Mouse (Mus musculus): Measurements from ENCODE around the gene Gdf10.
A peak's percentile ranks its signal among the peaks of the same experiment; 100 is the strongest.

Gdf10 gene

GRCm38 (mm10) chr14:33923168-33924070 is at the start of gene Gdf10:
TSS of gene Gdf10 (plus strand) at chr14:33923587.
- DNase-seq = peak; percentile 66

- no peak for DNase-seq
These were observed 44.6 kb upstream of the Gdf10 start for GRCm38 (mm10) chr14:33878826-33879225.

GRCm38 (mm10) chr14:33880236-33880635 is 43.2 kb upstream of the Gdf10 start:
- DNase-seq = no peak

GRCm38 (mm10) chr14:33881471-33881870 is 41.9 kb upstream of the Gdf10 start:
- DNase-seq = no peak

- DNase-seq = no peak
These were observed 40.3 kb upstream of the Gdf10 start for GRCm38 (mm10) chr14:33883046-33883445.

GRCm38 (mm10) chr14:33885466-33885865 is 37.9 kb upstream of the Gdf10 start:
- DNase-seq = peak; percentile 54

GRCm38 (mm10) chr14:33888387-33889035 is 34.9 kb upstream of the Gdf10 start:
- DNase-seq = peak; percentile 62

- DNase-seq = no peak
These were observed 33.4 kb upstream of the Gdf10 start for GRCm38 (mm10) chr14:33889971-33890370.

- DNase-seq = no peak
These were observed 31.9 kb upstream of the Gdf10 start for GRCm38 (mm10) chr14:33891507-33891906.

GRCm38 (mm10) chr14:33895777-33896176 is 27.6 kb upstream of the Gdf10 start:
- no peak for DNase-seq

GRCm38 (mm10) chr14:33896628-33897300 is 26.6 kb upstream of the Gdf10 start:
- DNase-seq = peak; percentile 45

GRCm38 (mm10) chr14:33902783-33903182 is 20.6 kb upstream of the Gdf10 start:
- no peak for DNase-seq

GRCm38 (mm10) chr14:33903199-33903598 is 20.2 kb upstream of the Gdf10 start:
- DNase-seq = no peak

GRCm38 (mm10) chr14:33904851-33905250 is 18.5 kb upstream of the Gdf10 start:
- DNase-seq = no peak

- peak; percentile 84 for DNase-seq
These were observed 9.7 kb upstream of the Gdf10 start for GRCm38 (mm10) chr14:33913727-33914126.

- no peak for DNase-seq
These were observed 9.2 kb upstream of the Gdf10 start for GRCm38 (mm10) chr14:33914206-33914605.

- DNase-seq = no peak
These were observed 2.4 kb upstream of the Gdf10 start for GRCm38 (mm10) chr14:33920727-33921559.

- no peak for DNase-seq
These were observed 618 bp upstream of the Gdf10 start for GRCm38 (mm10) chr14:33922771-33923167.

GRCm38 (mm10) chr14:33931853-33932252 is 8.5 kb downstream of the Gdf10 start:
- DNase-seq = no peak

GRCm38 (mm10) chr14:33932935-33933703 is 9.7 kb downstream of the Gdf10 start:
- DNase-seq = peak; percentile 72

GRCm38 (mm10) chr14:33933778-33934317 is 10.5 kb downstream of the Gdf10 start:
- peak; percentile 66 for DNase-seq
